Mouse (Mus musculus): Measurements from ENCODE around the gene Rpl39. TPM values are rescaled to one million over a fixed set of nuclear protein-coding genes. Genes with fewer than 3 reads are reported as not detected.

Gene Rpl39
- total RNA-seq, 2 experiments from 2014 or later = 391 to 493 TPM

DNA sequence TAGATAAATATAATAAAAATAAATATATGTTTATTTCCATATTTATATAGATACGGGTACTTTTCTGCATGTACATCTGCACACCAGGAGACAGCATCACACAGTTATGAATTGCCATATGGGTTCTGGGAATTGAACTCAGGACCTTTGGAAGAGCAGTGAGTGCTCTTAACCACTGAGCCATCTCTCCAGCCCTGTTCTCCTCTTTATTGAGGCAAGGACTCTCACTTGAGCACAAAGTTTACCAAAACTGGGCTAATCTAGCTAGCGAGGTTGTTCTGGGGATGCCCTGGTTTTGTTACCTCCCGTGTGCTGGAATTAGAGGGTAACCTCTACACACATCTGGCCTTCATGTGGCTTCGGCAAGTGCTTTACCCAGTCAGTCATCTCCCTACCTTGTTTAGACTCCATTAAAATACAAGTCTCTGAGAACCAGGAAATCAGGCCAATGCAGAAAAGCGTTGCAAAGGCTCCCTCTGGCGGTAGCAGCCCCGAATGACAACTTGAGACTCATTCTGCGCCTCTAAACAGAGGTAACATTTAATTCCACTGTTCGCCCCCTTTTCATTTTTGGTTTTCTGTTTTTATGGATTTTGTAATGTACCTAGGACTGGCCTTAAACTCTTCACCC, 10.8 kb downstream of the Rpl39 start:
- ATAC-seq (replicated peaks; ENCODE audit: low FRiP score, poor library complexity, severe bottlenecking) = peak; percentile 79

GRCm38 (mm10) chrX:37068766-37069165, 16.4 kb downstream of the Rpl39 start:
- no peak for ATAC-seq (replicated peaks; ENCODE audit: low FRiP score, poor library complexity, severe bottlenecking)

DNA sequence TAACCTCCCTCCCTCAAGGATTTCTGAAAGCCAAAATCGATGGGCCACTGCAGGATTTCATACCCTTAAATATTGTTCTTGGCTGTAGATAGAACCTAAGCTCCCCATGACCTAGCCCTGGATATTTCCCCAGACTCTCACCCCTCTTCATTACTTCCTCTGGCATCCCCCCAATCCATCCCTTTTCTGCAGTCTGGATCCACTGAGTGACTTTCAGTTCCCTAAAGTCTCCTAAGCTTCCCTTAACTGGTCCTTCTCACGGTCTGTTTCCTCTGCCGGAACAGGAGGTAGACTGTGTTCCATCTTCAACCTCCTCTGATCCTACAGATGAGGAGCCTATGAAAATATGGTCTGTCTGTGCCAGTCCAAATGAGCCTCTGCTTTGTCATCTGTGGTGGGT, 17.9 kb downstream of the Rpl39 start:
- ATAC-seq (replicated peaks; ENCODE audit: low FRiP score, poor library complexity, severe bottlenecking) = no peak

- no peak for ATAC-seq (replicated peaks; ENCODE audit: low FRiP score, poor library complexity, severe bottlenecking)
These were observed 21.3 kb downstream of the Rpl39 start for GRCm38 (mm10) chrX:37063902-37064301.

GRCm38 (mm10) chrX:37048890-37049823, 36.0 kb downstream of the Rpl39 start:
- no peak for ATAC-seq (replicated peaks; ENCODE audit: low FRiP score, poor library complexity, severe bottlenecking)

- ATAC-seq (replicated peaks; ENCODE audit: low FRiP score, poor library complexity, severe bottlenecking) = no peak
These were observed 36.9 kb downstream of the Rpl39 start, which contains the start of gene Sowahd for GRCm38 (mm10) chrX:37048066-37048889. TSS of gene Sowahd (plus strand) at chrX:37048845.

DNA sequence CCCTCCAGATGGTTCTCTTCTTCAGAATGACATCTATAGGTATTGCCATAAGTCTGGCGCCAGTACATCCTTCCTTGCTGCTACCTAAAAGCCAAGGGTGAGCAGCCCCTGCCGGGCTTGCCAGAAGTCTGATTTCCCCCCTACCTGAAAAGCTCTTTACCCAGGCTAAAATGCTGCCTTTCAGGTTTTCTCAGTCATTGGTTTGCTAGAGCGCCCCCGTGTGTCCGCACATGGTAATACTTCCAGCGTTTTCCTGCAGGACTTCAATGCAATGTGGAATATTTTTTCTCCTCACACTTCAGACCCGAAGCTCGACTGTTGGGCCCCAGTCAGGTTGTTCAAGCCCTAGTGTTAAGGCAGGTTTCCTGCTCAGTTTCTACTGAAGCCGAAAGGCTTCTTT, 42.5 kb downstream of the Rpl39 start:
- ATAC-seq (replicated peaks; ENCODE audit: low FRiP score, poor library complexity, severe bottlenecking) = 0 out of 2 replicates have a peak, but pooled peaks have one; percentile 65

Other genes with a start within 250 kb of the Rpl39 start
- gene Ube2a, start 211.5 kb downstream of the Rpl39 start, total RNA-seq (2015; ENCODE audit: low replicate concordance) = 16.7 and 39.9 TPM in 2 replicates
- gene Ube2a, start 211.5 kb downstream of the Rpl39 start, total RNA-seq (2017; ENCODE audit: low replicate concordance) = 4.3 and 19.9 TPM in 2 replicates
- 9.2 and 22.2 TPM in 2 replicates for gene C330007P06Rik, start 211.3 kb downstream of the Rpl39 start, total RNA-seq (2015; ENCODE audit: low replicate concordance)
- gene C330007P06Rik, start 211.3 kb downstream of the Rpl39 start, total RNA-seq (2017; ENCODE audit: low replicate concordance) = 17.7 and 23.5 TPM in 2 replicates
- gene Nkrf, start 182.5 kb downstream of the Rpl39 start, total RNA-seq (2015; ENCODE audit: low replicate concordance) = 3.1 and 8.5 TPM in 2 replicates
- 0.34 and 3.9 TPM in 2 replicates for gene Nkrf, start 182.5 kb downstream of the Rpl39 start, total RNA-seq (2017; ENCODE audit: low replicate concordance)
- 8.6 and 12.5 TPM in 2 replicates for gene Sept6, start 93.6 kb downstream of the Rpl39 start, total RNA-seq (2015; ENCODE audit: low replicate concordance)
- gene Sept6, start 93.6 kb downstream of the Rpl39 start, total RNA-seq (2017; ENCODE audit: low replicate concordance) = 4.5 and 7.1 TPM in 2 replicates
- not detected in 2 replicates for gene Sowahd, start 36.6 kb downstream of the Rpl39 start, total RNA-seq (2015; ENCODE audit: low replicate concordance)
- not detected in 2 replicates for gene Sowahd, start 36.6 kb downstream of the Rpl39 start, total RNA-seq (2017; ENCODE audit: low replicate concordance)
- gene Upf3b, start 24.9 kb upstream of the Rpl39 start, total RNA-seq (2015; ENCODE audit: low replicate concordance) = 12.7 and 21.7 TPM in 2 replicates
- 30.8 and 32.2 TPM in 2 replicates for gene Upf3b, start 24.9 kb upstream of the Rpl39 start, total RNA-seq (2017; ENCODE audit: low replicate concordance)
- 6.5 and 8.3 TPM in 2 replicates for gene Nkap, start 41.4 kb upstream of the Rpl39 start, total RNA-seq (2015; ENCODE audit: low replicate concordance)
- gene Nkap, start 41.4 kb upstream of the Rpl39 start, total RNA-seq (2017; ENCODE audit: low replicate concordance) = 23.4 and 38.3 TPM in 2 replicates
- gene Akap14, start 83.4 kb upstream of the Rpl39 start, total RNA-seq (2015; ENCODE audit: low replicate concordance) = not detected in 2 replicates
- gene Akap14, start 83.4 kb upstream of the Rpl39 start, total RNA-seq (2017; ENCODE audit: low replicate concordance) = not detected in 2 replicates
- 46.7 and 47.0 TPM in 2 replicates for gene Ndufa1, start 105.8 kb upstream of the Rpl39 start, total RNA-seq (2015; ENCODE audit: low replicate concordance)
- gene Ndufa1, start 105.8 kb upstream of the Rpl39 start, total RNA-seq (2017; ENCODE audit: low replicate concordance) = 26.6 and 36.0 TPM in 2 replicates
- 1.3 TPM in 1 of 2 replicates, not detected in the other for gene Rnf113a1, start 105.8 kb upstream of the Rpl39 start, total RNA-seq (2015; ENCODE audit: low replicate concordance)
- 0.56 and 1.0 TPM in 2 replicates for gene Rnf113a1, start 105.8 kb upstream of the Rpl39 start, total RNA-seq (2017; ENCODE audit: low replicate concordance)
- gene Gm9, start 125.6 kb upstream of the Rpl39 start, total RNA-seq (2015; ENCODE audit: low replicate concordance) = not detected in 2 replicates
- 0.70 TPM in 1 of 2 replicates, not detected in the other for gene Gm9, start 125.6 kb upstream of the Rpl39 start, total RNA-seq (2017; ENCODE audit: low replicate concordance)
- gene Rhox1, start 136.9 kb upstream of the Rpl39 start, total RNA-seq (2015; ENCODE audit: low replicate concordance) = not detected in 2 replicates
- gene Rhox1, start 136.9 kb upstream of the Rpl39 start, total RNA-seq (2017; ENCODE audit: low replicate concordance) = not detected in 2 replicates
- not detected in 2 replicates for gene Rhox2a, start 159.6 kb upstream of the Rpl39 start, total RNA-seq (2015; ENCODE audit: low replicate concordance)
- gene Rhox2a, start 159.6 kb upstream of the Rpl39 start, total RNA-seq (2017; ENCODE audit: low replicate concordance) = not detected in 2 replicates
- gene Rhox3a, start 164.5 kb upstream of the Rpl39 start, total RNA-seq (2015; ENCODE audit: low replicate concordance) = not detected in 2 replicates
- not detected in 2 replicates for gene Rhox3a, start 164.5 kb upstream of the Rpl39 start, total RNA-seq (2017; ENCODE audit: low replicate concordance)
- gene Rhox4a, start 179.9 kb upstream of the Rpl39 start, total RNA-seq (2015; ENCODE audit: low replicate concordance) = not detected in 2 replicates
- gene Rhox4a, start 179.9 kb upstream of the Rpl39 start, total RNA-seq (2017; ENCODE audit: low replicate concordance) = not detected in 2 replicates

Data from erythroblast, adult 5-6 weeks (primary cell).